Mouse (Mus musculus) small intestine, adult 2 months (tissue): ENCODE measurements at regions not wholly inside any gene's neighbourhood (a gene's known extent, or its start where the extent isn't known, plus 50 kb on each side); places are given as distances from the start of the nearest gene placed in this dataset.

Source experiments
- H3K27ac ChIP-seq: fragments of 200-500 bp; 2 replicates; pipeline ENCODE4 v1.5.1; 2012; ENCODE audit warnings: low read depth, low read length, control low read depth, inconsistent platforms; ENCODE audit not compliant: insufficient read depth
- H3K27me3 ChIP-seq: fragments of 200-500 bp; 2 replicates; pipeline ENCODE4 v1.6.1; 2012; ENCODE audit warnings: mild to moderate bottlenecking, moderate library complexity, low read length, inconsistent platforms; ENCODE audit not compliant: control insufficient read depth, insufficient read depth
- H3K36me3 ChIP-seq: fragments of 200-500 bp; 2 replicates; pipeline ENCODE4 v1.6.1; 2012; ENCODE audit warnings: mild to moderate bottlenecking, low read length, control low read depth, inconsistent platforms; ENCODE audit not compliant: control insufficient read depth, insufficient read depth
- H3K4me1 ChIP-seq: fragments of 200-500 bp; 2 replicates; pipeline ENCODE4 v1.6.1; 2012; ENCODE audit warnings: low read length, inconsistent platforms, mixed read lengths; ENCODE audit not compliant: control insufficient read depth, insufficient read depth, insufficient read length
- H3K4me3 ChIP-seq: fragments of 200-500 bp; 2 replicates; pipeline ENCODE4 v1.5.1; 2012; ENCODE audit warnings: low read depth, mild to moderate bottlenecking, control low read depth, inconsistent platforms, low read length, moderate library complexity
- CTCF ChIP-seq: fragments of 200-500 bp; IDR thresholded peaks from 2 replicates; pipeline ENCODE4 v1.5.1; 2012; ENCODE audit warnings: low read depth, mild to moderate bottlenecking, control low read depth, inconsistent platforms, low read length, moderate library complexity, mixed read lengths; ENCODE audit not compliant: insufficient replicate concordance, insufficient read length; ENCODE audit errors: extremely low read depth
- POLR2A ChIP-seq: fragments of 200-500 bp; IDR thresholded peaks from 2 replicates; pipeline ENCODE4 v1.6.1; 2012; ENCODE audit warnings: low read depth, mild to moderate bottlenecking, control low read depth, inconsistent platforms, low read length, moderate library complexity
- WGBS: fragments of 180-500 bp; shearing (Covaris S2); methylation state at CpG from one replicate; pipeline ENCODE4 v1.1.7; 2018; 5-methylcytosine and 5-hydroxymethylcytosine counted together

DNA sequence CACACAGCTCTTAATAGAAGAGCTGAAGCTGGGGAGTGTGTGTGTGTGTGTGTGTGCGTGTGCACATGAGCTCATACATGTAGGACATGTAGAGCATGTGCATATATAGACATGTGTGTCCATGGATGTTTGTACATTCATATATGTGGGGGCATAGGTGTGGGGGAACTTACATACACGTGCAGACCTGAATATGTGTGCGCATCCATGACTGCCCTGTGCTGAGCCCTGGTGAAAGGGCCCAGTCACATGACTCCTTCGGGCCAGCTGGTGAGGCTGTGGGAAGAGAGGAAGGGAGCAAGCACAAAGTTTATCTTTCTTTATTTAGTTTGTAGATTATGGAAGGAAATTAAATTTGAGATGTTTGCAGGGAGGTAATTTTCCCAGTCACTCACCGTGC lies 378.3 kb downstream of the Ptpru start:
- Histone ChIP-seq H3K36me3 (no peaks in the 10 kb centered on the region), H3K27me3 (no peaks in the 10 kb centered on the region), H3K4me1 (no peaks in the 10 kb centered on the region), H3K4me3 (no peak overlapping the region), H3K27ac (no peak overlapping the region)
- 60% methylated on average over 5 of the region's 5 CpGs for WGBS
- TF ChIP-seq POLR2A (no peak), CTCF (no peak)

DNA sequence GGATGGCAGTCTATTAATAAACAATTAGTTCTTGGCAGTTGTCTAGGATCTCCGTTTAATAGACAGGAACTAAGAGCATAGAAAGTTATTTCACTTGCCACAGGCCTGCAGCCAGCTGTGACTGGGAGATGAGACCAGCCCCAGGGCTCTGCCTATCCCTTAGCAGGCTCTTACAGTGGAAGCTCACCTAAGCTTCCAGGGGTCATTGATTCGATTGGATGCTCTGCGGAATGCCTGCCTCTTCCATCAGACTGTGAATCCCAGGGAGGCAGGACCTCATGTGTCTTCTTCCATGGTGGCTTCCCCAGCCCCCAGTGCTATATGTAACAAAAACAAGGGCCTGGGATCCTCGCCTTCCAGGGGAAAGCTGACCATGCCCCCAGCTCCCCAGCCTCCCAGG lies 376.8 kb downstream of the Ptpru start:
- Histone ChIP-seq H3K36me3 (no peaks in the 10 kb centered on the region), H3K27ac (no peak overlapping the region), H3K4me3 (no peak overlapping the region), H3K27me3 (no peaks in the 10 kb centered on the region), H3K4me1 (no peaks in the 10 kb centered on the region)
- TF ChIP-seq CTCF = no peak
- TF ChIP-seq POLR2A = no peak
- WGBS = 60% methylated on average over 4 of the region's 4 CpGs

DNA sequence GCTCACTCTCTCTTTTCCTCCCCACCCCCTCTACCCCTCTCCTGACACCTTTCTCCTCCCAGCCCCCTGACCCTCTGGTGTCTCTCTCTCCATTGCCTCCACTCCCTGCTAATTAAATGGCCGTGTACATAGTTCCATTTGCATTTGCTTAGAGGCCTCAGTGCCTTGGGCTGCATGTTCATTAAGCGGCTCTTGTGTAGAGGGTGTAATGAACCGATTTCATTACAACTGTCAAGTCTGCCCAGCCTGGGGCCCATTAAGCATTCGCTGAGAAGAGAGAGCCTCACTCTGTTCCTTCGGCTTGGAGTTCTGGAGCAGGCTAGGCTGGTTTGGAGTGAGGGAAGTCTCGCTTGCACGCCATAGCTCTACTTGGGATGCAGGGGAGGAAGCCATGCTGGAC lies 376.4 kb downstream of the Ptpru start:
- no peak overlapping the region for H3K4me3 ChIP-seq
- no peaks in the 10 kb centered on the region for H3K36me3 ChIP-seq
- WGBS = 77% methylated on average over 7 of the region's 7 CpGs
- H3K4me1 ChIP-seq = no peaks in the 10 kb centered on the region
- no peak overlapping the region for H3K27ac ChIP-seq
- H3K27me3 ChIP-seq = no peaks in the 10 kb centered on the region
- TF ChIP-seq CTCF (no peak), POLR2A (no peak)

DNA sequence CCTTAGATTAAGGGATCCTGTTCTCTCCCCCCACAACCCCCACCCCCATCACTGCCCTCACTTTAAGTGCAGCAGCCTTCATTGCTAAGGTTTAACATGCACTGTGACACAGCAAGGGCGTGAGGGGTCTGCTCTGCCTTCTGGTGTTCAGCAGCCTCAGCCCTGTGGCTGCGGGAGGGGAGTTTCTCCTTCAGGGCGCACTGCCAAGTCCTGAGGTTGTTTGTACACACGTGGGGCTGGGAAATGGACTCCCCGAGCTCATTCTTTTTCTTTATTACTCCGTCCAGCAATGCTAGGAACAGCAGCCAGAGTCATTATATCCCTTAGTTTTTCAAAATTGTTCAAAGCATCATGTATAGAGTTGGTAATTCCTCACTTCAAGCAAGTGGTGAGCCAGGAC lies 363.1 kb downstream of the Ptpru start:
- TF ChIP-seq CTCF (no peak), POLR2A (no peak)
- H3K27me3 ChIP-seq = no peaks in the 10 kb centered on the region
- H3K27ac ChIP-seq = no peak overlapping the region
- no peaks in the 10 kb centered on the region for H3K4me1 ChIP-seq
- H3K4me3 ChIP-seq = no peak overlapping the region
- 38% methylated on average over 6 of the region's 6 CpGs for WGBS
- H3K36me3 ChIP-seq = no peaks in the 10 kb centered on the region

DNA sequence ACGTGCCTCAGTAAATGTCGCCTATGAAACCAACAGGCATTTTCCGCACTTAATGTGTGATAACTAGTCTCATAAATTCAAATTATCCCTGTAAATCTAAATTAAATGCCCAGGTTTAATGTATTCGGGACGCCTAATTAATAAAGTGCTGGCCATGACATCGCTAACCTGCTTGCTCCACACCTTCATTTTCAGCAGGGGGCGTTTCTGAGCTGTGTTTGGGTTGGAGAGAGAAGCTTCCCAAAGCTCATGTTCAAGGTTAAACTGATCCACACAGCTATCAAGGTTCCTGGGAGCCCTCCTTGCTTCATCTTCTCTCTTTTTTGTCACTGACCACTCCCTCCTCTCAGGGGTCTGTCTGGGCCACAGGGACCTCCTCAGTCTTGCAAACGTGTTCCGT lies 359.2 kb downstream of the Ptpru start:
- no peaks in the 10 kb centered on the region for H3K27me3 ChIP-seq
- no peaks in the 10 kb centered on the region for H3K4me1 ChIP-seq
- H3K36me3 ChIP-seq = no peaks in the 10 kb centered on the region
- no peak overlapping the region for H3K4me3 ChIP-seq
- no peak overlapping the region for H3K27ac ChIP-seq
- 59% methylated on average over 9 of the region's 9 CpGs for WGBS
- no peak for TF ChIP-seq CTCF
- no peak for TF ChIP-seq POLR2A

DNA sequence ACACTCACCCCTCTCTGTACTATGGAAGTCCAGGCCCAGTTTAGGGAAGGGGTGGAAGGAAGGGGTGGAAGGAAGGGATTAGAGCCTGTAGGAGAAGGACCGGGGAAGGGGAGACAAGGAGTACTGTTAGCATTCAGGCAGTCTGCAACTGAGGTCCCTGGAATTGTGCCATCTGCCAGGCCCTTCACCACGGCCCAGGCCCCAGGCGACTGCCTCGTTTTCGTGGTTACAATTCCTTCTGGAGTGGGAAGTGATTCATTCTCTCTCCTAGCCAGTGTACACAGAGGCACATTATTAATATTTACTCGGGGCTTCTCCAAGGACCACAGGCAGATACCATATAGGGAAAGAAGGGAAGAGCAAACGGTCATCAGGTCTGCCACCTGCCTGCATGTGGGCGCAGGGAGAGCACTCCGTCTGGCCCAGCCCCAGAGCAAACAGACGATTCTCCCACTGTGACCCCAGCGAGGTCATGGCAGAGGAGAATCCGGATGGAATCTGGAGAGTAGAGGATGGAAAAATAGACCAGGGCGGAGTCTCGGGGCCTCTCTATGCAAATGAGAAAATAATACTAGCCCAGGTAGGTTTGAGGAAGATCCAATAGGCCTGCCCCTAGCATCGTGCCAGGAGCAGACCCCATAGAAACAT lies 354.0 kb downstream of the Ptpru start:
- H3K4me1 ChIP-seq = no peaks in the 10 kb centered on the region
- no peaks in the 10 kb centered on the region for H3K27me3 ChIP-seq
- H3K36me3 ChIP-seq = no peaks in the 10 kb centered on the region
- TF ChIP-seq CTCF = no peak
- TF ChIP-seq POLR2A = no peak
- H3K27ac ChIP-seq = no peak overlapping the region
- H3K4me3 ChIP-seq = no peak overlapping the region
- 23% methylated on average over 15 of the region's 15 CpGs for WGBS

DNA sequence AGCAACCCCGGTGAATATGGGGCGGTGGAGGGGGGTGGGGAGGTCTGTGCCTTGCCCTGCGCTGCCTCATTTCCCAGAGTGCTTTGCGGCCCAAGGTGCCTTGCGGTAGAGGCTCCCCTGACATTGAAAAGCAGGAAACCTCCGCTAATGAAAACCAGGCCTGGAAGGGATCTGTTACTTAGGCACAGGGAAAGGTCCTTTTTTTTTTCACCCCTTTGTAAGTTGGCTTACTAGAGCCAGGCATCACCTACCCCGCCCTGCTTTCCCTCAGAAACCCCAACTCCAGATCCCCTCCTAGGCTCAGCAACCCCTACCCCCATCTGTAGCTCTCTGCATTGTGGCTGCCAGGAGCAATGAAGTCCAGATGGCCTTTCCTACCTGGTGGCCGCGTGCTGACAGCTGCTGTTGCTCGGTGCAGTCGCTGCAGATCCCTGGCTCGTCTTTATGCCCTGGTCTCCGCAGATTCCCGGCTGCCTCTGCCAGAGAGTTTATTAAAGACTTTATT lies 353.4 kb downstream of the Ptpru start:
- no peak overlapping the region for H3K27ac ChIP-seq
- H3K4me1 ChIP-seq = no peaks in the 10 kb centered on the region
- TF ChIP-seq POLR2A (no peak), CTCF (no peak)
- no peaks in the 10 kb centered on the region for H3K27me3 ChIP-seq
- H3K4me3 ChIP-seq = no peak overlapping the region
- H3K36me3 ChIP-seq = no peaks in the 10 kb centered on the region
- 45% methylated on average over 14 of the region's 14 CpGs for WGBS
